Mouse (Mus musculus): ENCODE results near the gene Gm10230.
"Not testable (repeated sequence)": the region's sequence is repeated elsewhere in the genome, so short reads cannot be mapped to it uniquely, and the experiment has no call there.

DNA sequence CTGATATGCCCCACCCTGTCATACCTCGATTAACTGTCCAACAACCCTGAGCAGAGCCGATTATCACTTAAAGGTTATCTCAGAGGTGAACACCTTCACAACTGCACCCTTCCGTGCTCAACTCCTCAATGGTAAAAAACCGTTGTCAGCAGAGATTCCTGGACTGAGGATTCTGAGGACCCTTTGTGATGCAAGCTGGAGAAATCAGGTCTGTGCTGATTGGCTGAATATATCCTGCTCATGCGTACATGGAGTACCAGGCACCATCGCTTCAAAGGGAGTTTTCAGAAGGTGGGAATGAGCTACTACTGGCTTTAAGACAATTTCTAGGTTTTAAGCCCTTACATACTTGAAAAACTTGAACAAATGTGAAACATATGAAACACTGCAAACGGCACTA, at the start of gene Gm10230:
- TF ChIP-seq CTCF (conservative IDR thresholded peaks at IDR 0.05; ENCODE audit: low read length); POU5F1 (IDR thresholded peaks at IDR 0.05; ENCODE audit: borderline replicate concordance, low read length); NANOG (IDR thresholded peaks at IDR 0.05; ENCODE audit: borderline replicate concordance, low read length): not testable (repeated sequence)

Data from E14TG2a.4 (cell line).